Mouse (Mus musculus): Measurements from ENCODE around the gene Sprr2i. TPM values are rescaled to one million over a fixed set of nuclear protein-coding genes. Genes with fewer than 3 reads are reported as not detected.

Sprr2i gene
- polyA plus RNA-seq, 1 experiment from 2014 or later: not detected

DNA sequence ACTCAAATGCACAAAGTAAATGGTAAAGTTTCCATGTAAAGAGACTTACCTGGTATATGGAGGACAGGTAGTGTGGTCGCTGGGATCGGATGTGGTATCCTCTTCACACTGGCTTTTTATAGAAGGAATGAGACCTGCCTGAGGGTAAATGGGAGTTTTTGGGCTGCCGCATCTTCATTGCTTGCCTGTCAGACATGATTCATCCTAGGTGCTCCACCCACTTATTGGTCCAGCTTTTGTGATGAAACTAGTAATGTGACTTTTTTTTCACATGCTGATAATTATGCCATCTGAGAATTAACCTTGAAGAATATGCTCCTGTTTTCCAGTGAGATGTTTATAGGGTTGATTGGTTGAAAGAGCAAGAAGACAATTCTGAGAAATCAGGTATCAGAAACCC is 30.9 kb downstream of the Sprr2i start, which contains the start of gene Sprr1b:
Gene Sprr1b (minus strand): TSS at position 101 of the 400 bp plus-strand sequence.
- WGBS: 85% methylated on average over 3 of the region's 3 CpGs

DNA sequence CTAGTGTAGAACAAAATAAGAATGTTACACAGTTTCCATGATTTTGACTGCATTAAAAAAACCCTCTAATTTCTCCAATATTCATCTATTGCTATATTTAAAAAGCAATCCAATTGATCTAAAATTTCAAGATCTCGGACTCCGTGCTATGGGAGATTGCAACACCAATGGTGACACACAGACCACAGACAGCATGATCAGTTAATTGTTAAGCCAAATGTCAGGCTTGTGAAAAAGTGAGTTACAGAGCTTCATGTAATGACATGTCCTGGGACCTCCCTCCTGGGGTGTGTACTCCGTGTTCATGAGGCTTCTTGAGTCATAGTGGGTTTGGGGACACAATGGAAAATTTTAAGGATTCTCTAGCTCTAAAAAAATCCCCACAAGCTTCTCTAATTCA is 32.4 kb downstream of the Sprr2i start:
- WGBS: 89% methylated on average over 3 of the region's 3 CpGs
- no peak overlapping the region for H3K27ac ChIP-seq (ENCODE audit: low read depth, low read length)
- H3K4me1 ChIP-seq (replicated peaks; ENCODE audit: control insufficient read depth, insufficient read depth, low read length): no peaks in the 10 kb centered on the region
- no peak overlapping the region for H3K4me2 ChIP-seq
- no peak for DNase-seq (ENCODE audit: low spot score)
- H3K36me3 ChIP-seq (ENCODE audit: control insufficient read depth, insufficient read depth, low read length): no peaks in the 10 kb centered on the region
- no peaks in the 10 kb centered on the region for H3K9me3 ChIP-seq (ENCODE audit: control insufficient read depth, low read length)
- no peak overlapping the region for H3K9ac ChIP-seq (ENCODE audit: low read depth, low read length)
- ATAC-seq (replicated peaks; ENCODE audit: low FRiP score): no peak
- H3K4me3 ChIP-seq (ENCODE audit: low read depth, low read length): no peak overlapping the region
- H3K27me3 ChIP-seq (replicated peaks; ENCODE audit: control insufficient read depth, insufficient read depth, low read length): no peaks in the 10 kb centered on the region

More for the DNA sequence above, 30.9 kb downstream of the Sprr2i start, which contains the start of gene Sprr1b:
- Histone ChIP-seq H3K4me2 (no peak within 1 kb of the TSS), H3K9me3 (ENCODE audit: control insufficient read depth, low read length) (no peaks in the 10 kb centered on the region), H3K4me3 (ENCODE audit: low read depth, low read length) (no peak within 1 kb of the TSS), H3K9ac (ENCODE audit: low read depth, low read length) (no peak within 1 kb of the TSS), H3K36me3 (ENCODE audit: control insufficient read depth, insufficient read depth, low read length) (no peaks in the 10 kb centered on the region), H3K27me3 (replicated peaks; ENCODE audit: control insufficient read depth, insufficient read depth, low read length) (no peaks in the 10 kb centered on the region), H3K4me1 (replicated peaks; ENCODE audit: control insufficient read depth, insufficient read depth, low read length) (no peaks in the 10 kb centered on the region), H3K27ac (ENCODE audit: low read depth, low read length) (no peak within 1 kb of the TSS)
- no peak for ATAC-seq (replicated peaks; ENCODE audit: low FRiP score)
- DNase-seq (ENCODE audit: low spot score): no peak

DNA sequence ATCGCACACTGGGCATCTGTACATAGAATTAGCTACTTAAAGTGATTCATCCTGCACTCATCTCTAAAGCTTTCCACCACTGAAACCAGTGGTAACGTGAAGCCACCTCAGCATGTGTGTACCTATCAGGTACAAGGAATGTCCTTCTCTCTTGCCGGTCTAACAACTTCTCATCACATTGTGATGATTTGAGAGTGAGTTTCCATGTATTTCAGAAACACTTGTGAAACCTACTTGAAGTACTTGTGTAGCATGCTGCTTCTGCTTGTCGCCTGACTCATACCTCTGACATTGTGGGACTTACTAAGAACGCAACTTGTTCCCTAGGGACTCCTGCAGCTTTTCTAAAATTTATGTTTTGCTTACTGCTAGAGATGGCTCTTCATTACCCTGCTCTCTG is 47.4 kb downstream of the Sprr2i start:
- H3K27ac ChIP-seq (ENCODE audit: low read depth, low read length): no peak overlapping the region
- H3K9ac ChIP-seq (ENCODE audit: low read depth, low read length): no peak overlapping the region
- no peak overlapping the region for H3K4me2 ChIP-seq
- H3K27me3 ChIP-seq (replicated peaks; ENCODE audit: control insufficient read depth, insufficient read depth, low read length): no peaks in the 10 kb centered on the region
- ATAC-seq (replicated peaks; ENCODE audit: low FRiP score) (no peak), DNase-seq (ENCODE audit: low spot score) (no peak)
- 87% methylated on average over 5 of the region's 5 CpGs for WGBS
- no peaks in the 10 kb centered on the region for H3K4me1 ChIP-seq (replicated peaks; ENCODE audit: control insufficient read depth, insufficient read depth, low read length)
- H3K36me3 ChIP-seq (ENCODE audit: control insufficient read depth, insufficient read depth, low read length): no peaks in the 10 kb centered on the region
- H3K4me3 ChIP-seq (ENCODE audit: low read depth, low read length): no peak overlapping the region
- no peaks in the 10 kb centered on the region for H3K9me3 ChIP-seq (ENCODE audit: control insufficient read depth, low read length)

DNA sequence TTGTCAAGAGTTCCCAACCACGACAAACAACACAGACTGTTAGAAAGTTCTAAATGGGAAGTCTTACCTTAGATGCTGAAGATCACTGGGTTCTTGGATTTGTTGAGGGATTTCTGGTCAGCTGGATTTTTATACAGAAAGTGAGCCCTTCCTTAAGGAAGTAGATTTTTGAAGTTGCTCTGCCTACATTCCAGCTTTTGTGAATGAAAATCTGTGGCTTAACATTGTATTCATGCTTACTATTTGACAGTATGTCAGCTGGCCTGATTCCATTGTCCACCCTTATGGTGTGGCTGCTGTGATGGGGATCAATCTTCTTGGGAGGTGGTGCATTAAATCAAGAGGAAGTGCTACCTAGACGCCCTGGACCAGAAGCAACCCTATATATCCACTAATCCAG is 50.8 kb downstream of the Sprr2i start, which contains the start of gene Sprr3:
Gene Sprr3 (minus strand): TSS at position 101 of the 400 bp plus-strand sequence.
- DNase-seq (ENCODE audit: low spot score) (no peak), ATAC-seq (replicated peaks; ENCODE audit: low FRiP score) (no peak)
- H3K36me3 ChIP-seq (ENCODE audit: control insufficient read depth, insufficient read depth, low read length): no peaks in the 10 kb centered on the region
- H3K4me1 ChIP-seq (replicated peaks; ENCODE audit: control insufficient read depth, insufficient read depth, low read length): no peaks in the 10 kb centered on the region
- H3K9me3 ChIP-seq (ENCODE audit: control insufficient read depth, low read length): no peaks in the 10 kb centered on the region
- 59% methylated on average over 2 of the region's 2 CpGs for WGBS
- H3K27ac ChIP-seq (ENCODE audit: low read depth, low read length): no peak within 1 kb of the TSS
- no peak within 1 kb of the TSS for H3K4me3 ChIP-seq (ENCODE audit: low read depth, low read length)
- no peak within 1 kb of the TSS for H3K4me2 ChIP-seq
- H3K27me3 ChIP-seq (replicated peaks; ENCODE audit: control insufficient read depth, insufficient read depth, low read length): no peaks in the 10 kb centered on the region
- no peak within 1 kb of the TSS for H3K9ac ChIP-seq (ENCODE audit: low read depth, low read length)

Other genes with a start within 250 kb of the Sprr2i start
- not detected in 2 replicates for gene Sprr2a1, start 192.2 kb upstream of the Sprr2i start, polyA plus RNA-seq (2014; fragmentation: Nextera tagmentation; extraction: Ambion mirVana)
- gene Sprr2a2, start 192.1 kb upstream of the Sprr2i start, polyA plus RNA-seq (2014; fragmentation: Nextera tagmentation; extraction: Ambion mirVana): 1.1 TPM in 1 of 2 replicates, not detected in the other
- not detected in 2 replicates for gene Sprr2a3, start 122.6 kb upstream of the Sprr2i start, polyA plus RNA-seq (2014; fragmentation: Nextera tagmentation; extraction: Ambion mirVana)
- gene Sprr2b, start 91.4 kb upstream of the Sprr2i start, polyA plus RNA-seq (2014; fragmentation: Nextera tagmentation; extraction: Ambion mirVana): not detected in 2 replicates
- gene Sprr2d, start 68.9 kb upstream of the Sprr2i start, polyA plus RNA-seq (2014; fragmentation: Nextera tagmentation; extraction: Ambion mirVana): not detected in 2 replicates
- not detected in 2 replicates for gene Sprr2e, start 55.8 kb upstream of the Sprr2i start, polyA plus RNA-seq (2014; fragmentation: Nextera tagmentation; extraction: Ambion mirVana)
- not detected in 2 replicates for gene Sprr2f, start 42.8 kb upstream of the Sprr2i start, polyA plus RNA-seq (2014; fragmentation: Nextera tagmentation; extraction: Ambion mirVana)
- not detected in 2 replicates for gene Sprr2h, start 22.3 kb upstream of the Sprr2i start, polyA plus RNA-seq (2014; fragmentation: Nextera tagmentation; extraction: Ambion mirVana)
- gene Sprr2j-ps, start 10.1 kb downstream of the Sprr2i start, polyA plus RNA-seq (2014; fragmentation: Nextera tagmentation; extraction: Ambion mirVana): not detected in 2 replicates
- 7.2 and 9.1 TPM in 2 replicates for gene Gm9774, start 21.4 kb downstream of the Sprr2i start, polyA plus RNA-seq (2014; fragmentation: Nextera tagmentation; extraction: Ambion mirVana)
- gene Sprr2k, start 24.6 kb downstream of the Sprr2i start, polyA plus RNA-seq (2014; fragmentation: Nextera tagmentation; extraction: Ambion mirVana): not detected in 2 replicates
- gene Sprr1b, start 30.8 kb downstream of the Sprr2i start, polyA plus RNA-seq (2014; fragmentation: Nextera tagmentation; extraction: Ambion mirVana): not detected in 2 replicates
- gene Sprr3, start 50.7 kb downstream of the Sprr2i start, polyA plus RNA-seq (2014; fragmentation: Nextera tagmentation; extraction: Ambion mirVana): not detected in 2 replicates
- not detected in 2 replicates for gene Sprr1a, start 77.9 kb downstream of the Sprr2i start, polyA plus RNA-seq (2014; fragmentation: Nextera tagmentation; extraction: Ambion mirVana)
- not detected in 2 replicates for gene Sprr4, start 92.5 kb downstream of the Sprr2i start, polyA plus RNA-seq (2014; fragmentation: Nextera tagmentation; extraction: Ambion mirVana)
- gene 2310046K23Rik, start 126.5 kb downstream of the Sprr2i start, polyA plus RNA-seq (2014; fragmentation: Nextera tagmentation; extraction: Ambion mirVana): not detected in 2 replicates
- 0.08 TPM in 1 of 2 replicates, not detected in the other for gene Ivl, start 165.7 kb downstream of the Sprr2i start, polyA plus RNA-seq (2014; fragmentation: Nextera tagmentation; extraction: Ambion mirVana)
- gene Smcp, start 181.0 kb downstream of the Sprr2i start, polyA plus RNA-seq (2014; fragmentation: Nextera tagmentation; extraction: Ambion mirVana): 0.22 TPM in 1 of 2 replicates, not detected in the other
- gene 2210017I01Rik, start 199.5 kb downstream of the Sprr2i start, polyA plus RNA-seq (2014; fragmentation: Nextera tagmentation; extraction: Ambion mirVana): not detected in 2 replicates
- not detected in 2 replicates for gene Lce6a, start 213.7 kb downstream of the Sprr2i start, polyA plus RNA-seq (2014; fragmentation: Nextera tagmentation; extraction: Ambion mirVana)
- not detected in 2 replicates for gene Lce1a1, start 240.3 kb downstream of the Sprr2i start, polyA plus RNA-seq (2014; fragmentation: Nextera tagmentation; extraction: Ambion mirVana)
- gene Lce1b, start 248.9 kb downstream of the Sprr2i start, polyA plus RNA-seq (2014; fragmentation: Nextera tagmentation; extraction: Ambion mirVana): not detected in 2 replicates

All from liver, embryonic 11.5 days (tissue).